1 mouse cellular context compared by ENCODE assay signal in genomic region chr14:87140963-87141486, GRCm38 (mm10).
TF ChIP-seq lines count a peak whose summit lies in the region.

Diaph3 (minus strand) TSS chr14:87141235.

TF ChIP-seq in CH12.LX, 34 proteins besides CTCF, POLR2A, EP300 and RAD21 (continued from another document):
- TF ChIP-seq KAT2A (IDR thresholded peaks at IDR 0.05; ENCODE audit: insufficient replicate concordance, low read length) (peak; percentile 74; the same call in 1 of the 2 replicates), JUN (IDR thresholded peaks at IDR 0.05; ENCODE audit: insufficient read depth, low read depth, low read length) (no peak), RCOR1 (conservative IDR thresholded peaks at IDR 0.05; ENCODE audit: low read depth, low read length) (no peak), JUND (conservative IDR thresholded peaks at IDR 0.05; ENCODE audit: low read depth, low read length) (no peak), CHD1 (IDR thresholded peaks at IDR 0.05; ENCODE audit: low read depth, low read length) (no peak), CHD2 (IDR thresholded peaks at IDR 0.05; ENCODE audit: low read length) (peak; percentile 95), E2F4 (IDR thresholded peaks at IDR 0.05; ENCODE audit: insufficient replicate concordance, low read depth, low read length) (peak; percentile 96), POLR2AphosphoS2 (IDR thresholded peaks at IDR 0.05; ENCODE audit: low read depth, low read length) (peak; percentile 67; the same call in 1 of the 2 replicates), TBP (conservative IDR thresholded peaks at IDR 0.05; ENCODE audit: low read depth, low read length) (peak; percentile 91), IRF4 (IDR thresholded peaks at IDR 0.05; ENCODE audit: low read depth, low read length) (peak; percentile 35; the same call in 1 of the 2 replicates), UBTF (IDR thresholded peaks at IDR 0.05; ENCODE audit: low read depth, low read length) (no peak), ZNF384 (IDR thresholded peaks at IDR 0.05; ENCODE audit: low read depth, low read length) (no peak)
